Mouse (Mus musculus) lung, adult 2 months (tissue): ENCODE measurements around the gene Slc19a2.

Source experiments
- CTCF ChIP-seq: fragments of 200-500 bp; IDR thresholded peaks from 2 replicates; pipeline ENCODE4 v1.5.1; 2011; ENCODE audit warnings: mild to moderate bottlenecking, low read length, control low read depth; ENCODE audit not compliant: insufficient read depth
- POLR2A ChIP-seq: fragments of 200-500 bp; IDR thresholded peaks from 2 replicates; pipeline ENCODE4 v1.6.1; 2011; ENCODE audit warnings: low read depth, mild to moderate bottlenecking, control low read depth, low read length, borderline replicate concordance; ENCODE audit errors: extremely low read depth

- TF ChIP-seq POLR2A (peak; percentile 75; the same call in 1 of the 2 replicates), CTCF (no peak)
Measured at GRCm38 (mm10) chr1:164307124-164307751, 58.4 kb downstream of the Slc19a2 start, which contains the start of gene Blzf1.
